Mouse (Mus musculus) forebrain, postnatal 0 days (tissue): ENCODE data around the gene Gm20458. TPM values are rescaled to one million over a fixed set of nuclear protein-coding genes. Genes with fewer than 3 reads are reported as not detected.

ENCODE experiments used
- ATAC-seq: fragments of 200-750 bp; cut with Nextera tagmentation; 2 replicates; pipeline ENCODE4 v1.8.0; 2017; ENCODE audit warnings: mild to moderate bottlenecking, moderate library complexity
- DNase-seq: peaks from one replicate; pipeline ENCODE4 v3.0.0-alpha.2; 2015
- H3K27ac ChIP-seq: fragments of 300-500 bp; sonication (generic); 2 replicates; pipeline ENCODE4 v1.5.1; 2014; ENCODE audit warnings: low read depth, mild to moderate bottlenecking, antibody characterized with exemption, low read length, moderate library complexity, mixed read lengths
- H3K27me3 ChIP-seq: fragments of 300-500 bp; sonication (generic); 2 replicates; pipeline ENCODE4 v1.6.1; 2014; ENCODE audit warnings: mild to moderate bottlenecking, low read length, mixed read lengths; ENCODE audit not compliant: insufficient read depth
- H3K36me3 ChIP-seq: fragments of 300-500 bp; sonication (generic); 2 replicates; pipeline ENCODE4 v1.6.1; 2014; ENCODE audit warnings: mild to moderate bottlenecking, moderate library complexity; ENCODE audit not compliant: insufficient read depth
- H3K4me1 ChIP-seq: fragments of 300-500 bp; sonication (generic); 2 replicates; pipeline ENCODE4 v1.6.1; 2014; ENCODE audit warnings: antibody characterized with exemption; ENCODE audit not compliant: insufficient read depth
- H3K4me2 ChIP-seq: fragments of 300-500 bp; sonication (generic); 2 replicates; pipeline ENCODE4 v1.6.1; 2014; ENCODE audit warnings: low read depth, mild to moderate bottlenecking, moderate library complexity
- H3K4me3 ChIP-seq: fragments of 300-500 bp; sonication (generic); 2 replicates; pipeline ENCODE4 v1.5.1; 2014; ENCODE audit warnings: low read depth, low read length, mixed read lengths
- H3K9ac ChIP-seq: fragments of 300-500 bp; sonication (generic); 2 replicates; pipeline ENCODE4 v1.6.1; 2014; ENCODE audit warnings: mild to moderate bottlenecking
- H3K9me3 ChIP-seq: fragments of 300-500 bp; sonication (generic); 2 replicates; pipeline ENCODE4 v1.6.1; 2016; ENCODE audit warnings: low read length
- CTCF ChIP-seq: sonication (generic); IDR thresholded peaks from 2 replicates; pipeline ENCODE4 v1.5.1; 2016; ENCODE audit warnings: antibody characterized with exemption, control low read depth, low read depth
- WGBS: fragments of 180-500 bp; shearing (Covaris S2); extraction: QIAGEN DNeasy Blood & Tissue Kit; methylation state at CpG from one replicate; pipeline ENCODE4 v1.1.7; 2014; 5-methylcytosine and 5-hydroxymethylcytosine counted together
- polyA plus RNA-seq: library from polyadenylated mRNA; unstranded; fragments of >200 nt; fragmentation: Nextera tagmentation; extraction: Ambion mirVana; gene quantifications from 2 replicates; pipeline ENCODE4 v1.2.1, GENCODE M21; 2015
- total RNA-seq: library from RNA; depleted of rRNA; stranded (reverse); fragments of >200 nt; gene quantifications from 2 replicates; pipeline ENCODE4 v1.2.3, GENCODE M21; 2014

Gene Gm20458
- total and polyA plus RNA-seq, 2 experiments from 2014 or later: 10.5 to 10.7 TPM

DNA sequence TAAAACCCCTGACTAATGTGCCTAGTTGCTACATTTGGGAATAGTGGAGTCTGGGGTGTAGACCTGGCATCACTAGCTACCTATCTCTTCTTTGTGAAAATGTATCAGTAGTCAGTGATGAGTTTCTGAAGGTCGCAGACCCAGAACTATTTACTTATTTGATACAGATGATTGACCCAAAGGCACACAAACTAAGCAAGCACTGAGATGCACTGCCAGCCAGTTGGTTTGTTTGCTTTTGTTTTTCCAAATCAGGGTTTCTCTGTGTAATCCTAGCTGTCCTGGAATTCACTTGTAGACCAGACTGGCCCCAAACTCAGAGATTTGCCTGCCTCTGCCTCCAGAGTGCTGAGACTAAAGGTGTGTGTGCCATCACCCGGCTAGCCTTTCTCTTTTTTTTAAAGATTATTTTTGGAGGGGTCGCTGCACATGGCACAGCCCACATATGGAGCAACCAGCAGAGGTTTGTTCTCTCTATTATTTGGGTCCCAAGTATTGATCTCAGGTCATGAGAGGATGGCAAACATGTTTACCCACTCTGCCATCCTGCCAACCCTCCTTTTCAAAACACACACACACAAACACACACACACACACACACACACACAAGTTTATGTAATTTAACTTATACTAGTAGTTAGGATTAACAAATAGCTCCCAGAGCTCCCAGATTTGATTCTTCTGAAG lies 15.2 kb upstream of the Gm20458 start:
- no peak overlapping the region for H3K4me2 ChIP-seq
- 87% methylated on average over 3 of the region's 3 CpGs for WGBS
- ATAC-seq (no peak), DNase-seq (no peak)
- H3K9me3 ChIP-seq: no peaks in the 10 kb centered on the region
- H3K27me3 ChIP-seq: peaks cover 11% of the 10 kb centered on the region
- no peak overlapping the region for H3K4me3 ChIP-seq
- H3K27ac ChIP-seq: no peak overlapping the region
- H3K4me1 ChIP-seq: no peaks in the 10 kb centered on the region; the same call in 1 of the 2 replicates
- no peaks in the 10 kb centered on the region for H3K36me3 ChIP-seq
- TF ChIP-seq CTCF: no peak
- no peak overlapping the region for H3K9ac ChIP-seq

DNA sequence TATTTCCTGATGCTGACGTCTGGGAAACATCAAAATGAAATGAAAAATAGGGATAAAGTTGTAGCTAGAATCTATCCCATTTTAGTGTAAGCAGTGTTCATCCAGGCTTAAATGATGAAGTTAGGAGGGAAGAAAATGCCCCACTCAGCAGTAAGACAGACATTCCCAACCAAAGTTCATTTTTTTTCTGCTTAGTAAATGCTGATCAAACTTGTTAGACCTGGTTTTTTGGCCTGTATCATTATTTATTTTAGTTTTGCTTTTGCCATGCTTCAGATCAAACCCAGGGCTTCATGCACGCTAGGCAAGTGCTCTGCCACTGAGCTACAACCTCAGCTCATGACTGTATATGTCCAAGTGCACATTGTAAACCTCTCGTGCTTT lies 14.7 kb upstream of the Gm20458 start:
- H3K4me3 ChIP-seq: no peak overlapping the region
- no peaks in the 10 kb centered on the region; the same call in 1 of the 2 replicates for H3K4me1 ChIP-seq
- H3K36me3 ChIP-seq: no peaks in the 10 kb centered on the region
- H3K9me3 ChIP-seq: no peaks in the 10 kb centered on the region
- no peak overlapping the region for H3K27ac ChIP-seq
- DNase-seq (no peak), ATAC-seq (no peak)
- no peak overlapping the region for H3K4me2 ChIP-seq
- H3K9ac ChIP-seq: no peak overlapping the region
- TF ChIP-seq CTCF: no peak
- peaks cover 11% of the 10 kb centered on the region for H3K27me3 ChIP-seq
- 79% methylated on average over 3 of the region's 3 CpGs for WGBS

DNA sequence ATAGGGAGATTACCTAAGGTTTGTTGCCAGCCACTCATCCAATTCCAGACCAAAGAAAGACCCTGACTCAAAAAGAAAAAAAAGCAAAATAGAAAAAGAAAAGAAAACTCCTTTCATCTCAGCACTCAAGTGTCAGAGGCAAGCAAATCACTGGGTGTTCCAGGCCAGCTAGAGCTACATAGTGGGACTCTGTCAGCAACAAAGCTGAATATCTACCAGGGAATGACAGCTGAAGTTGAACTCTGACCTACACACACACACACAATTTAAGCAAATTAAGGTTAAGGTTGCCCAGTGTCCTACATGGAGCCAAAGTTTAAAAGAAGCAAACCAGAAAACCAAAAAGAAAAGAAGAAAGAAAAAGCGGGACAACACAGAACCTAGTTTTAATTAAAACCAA lies 12.6 kb upstream of the Gm20458 start:
- DNase-seq (no peak), ATAC-seq (no peak)
- H3K27me3 ChIP-seq: no peaks in the 10 kb centered on the region
- H3K4me1 ChIP-seq: no peaks in the 10 kb centered on the region
- no peak overlapping the region for H3K27ac ChIP-seq
- 88% methylated on average over 1 of the region's 1 CpGs for WGBS
- H3K9ac ChIP-seq: no peak overlapping the region
- TF ChIP-seq CTCF: no peak
- no peak overlapping the region for H3K4me3 ChIP-seq
- H3K4me2 ChIP-seq: no peak overlapping the region
- no peaks in the 10 kb centered on the region for H3K36me3 ChIP-seq
- no peaks in the 10 kb centered on the region for H3K9me3 ChIP-seq

DNA sequence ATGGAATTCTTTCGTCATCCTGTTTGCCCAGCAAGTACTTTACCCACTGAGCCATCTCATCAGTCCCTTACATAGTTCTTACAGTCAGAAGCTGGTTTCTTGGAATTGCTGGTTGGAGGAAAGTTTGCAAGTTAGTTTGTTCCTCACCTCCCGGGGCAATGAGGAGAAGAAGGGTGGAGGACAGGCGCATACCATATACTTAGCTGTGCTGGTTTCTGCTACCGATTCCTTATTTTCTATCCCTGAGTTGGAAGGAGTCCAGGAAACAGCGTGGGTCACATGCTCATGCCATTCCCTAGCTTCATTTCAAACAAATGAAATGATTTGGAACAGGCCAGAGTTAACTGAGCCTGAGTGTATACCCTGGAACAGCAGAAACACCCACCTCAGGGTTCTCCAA lies 11.8 kb upstream of the Gm20458 start:
- H3K4me1 ChIP-seq: no peaks in the 10 kb centered on the region
- no peak for ATAC-seq
- no peak for DNase-seq
- H3K27me3 ChIP-seq: no peaks in the 10 kb centered on the region
- H3K9me3 ChIP-seq: no peaks in the 10 kb centered on the region
- H3K27ac ChIP-seq: no peak overlapping the region
- no peak overlapping the region for H3K9ac ChIP-seq
- no peak overlapping the region for H3K4me3 ChIP-seq
- H3K4me2 ChIP-seq: no peak overlapping the region
- H3K36me3 ChIP-seq: no peaks in the 10 kb centered on the region
- no peak for TF ChIP-seq CTCF
- 81% methylated on average over 5 of the region's 5 CpGs for WGBS

DNA sequence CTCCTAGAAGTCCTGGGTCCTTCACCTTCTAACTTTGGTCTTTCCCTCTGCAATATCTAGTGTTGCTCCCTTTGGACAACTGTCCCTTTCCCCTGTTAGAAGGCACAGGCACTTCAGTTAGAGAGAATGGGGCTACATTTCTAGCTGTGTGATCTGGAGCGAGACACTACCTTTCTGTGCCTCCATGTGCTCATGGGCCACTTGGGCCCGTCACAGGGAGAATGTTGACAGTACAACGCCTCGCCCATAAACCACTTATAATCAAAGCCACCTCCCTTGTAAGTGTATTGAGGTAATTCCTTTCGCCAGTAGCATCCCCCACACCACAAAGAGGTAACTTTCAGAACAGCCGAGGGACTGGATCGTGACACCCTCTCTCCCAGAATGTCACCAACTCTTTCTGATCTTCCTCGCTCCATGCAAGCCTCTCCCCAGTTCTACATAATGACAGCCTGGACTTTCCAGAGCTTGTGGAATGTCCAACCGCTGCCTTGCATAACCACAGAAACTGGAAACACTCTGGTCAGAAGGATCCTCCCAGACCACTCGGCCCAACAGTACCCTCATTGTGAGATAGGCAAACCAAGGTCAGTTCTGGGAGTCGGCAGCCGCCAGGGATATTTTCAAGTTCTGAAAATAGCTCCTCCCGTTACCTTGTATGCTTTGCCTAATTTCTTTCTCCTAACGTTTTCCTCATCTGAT lies 11.3 kb upstream of the Gm20458 start:
- Histone ChIP-seq H3K9ac (no peak overlapping the region), H3K9me3 (no peaks in the 10 kb centered on the region), H3K4me1 (no peaks in the 10 kb centered on the region), H3K4me3 (no peak overlapping the region), H3K36me3 (no peaks in the 10 kb centered on the region), H3K27ac (no peak overlapping the region), H3K27me3 (no peaks in the 10 kb centered on the region), H3K4me2 (no peak overlapping the region)
- TF ChIP-seq CTCF: no peak
- WGBS: 93% methylated on average over 14 of the region's 14 CpGs
- ATAC-seq: no peak
- no peak for DNase-seq

DNA sequence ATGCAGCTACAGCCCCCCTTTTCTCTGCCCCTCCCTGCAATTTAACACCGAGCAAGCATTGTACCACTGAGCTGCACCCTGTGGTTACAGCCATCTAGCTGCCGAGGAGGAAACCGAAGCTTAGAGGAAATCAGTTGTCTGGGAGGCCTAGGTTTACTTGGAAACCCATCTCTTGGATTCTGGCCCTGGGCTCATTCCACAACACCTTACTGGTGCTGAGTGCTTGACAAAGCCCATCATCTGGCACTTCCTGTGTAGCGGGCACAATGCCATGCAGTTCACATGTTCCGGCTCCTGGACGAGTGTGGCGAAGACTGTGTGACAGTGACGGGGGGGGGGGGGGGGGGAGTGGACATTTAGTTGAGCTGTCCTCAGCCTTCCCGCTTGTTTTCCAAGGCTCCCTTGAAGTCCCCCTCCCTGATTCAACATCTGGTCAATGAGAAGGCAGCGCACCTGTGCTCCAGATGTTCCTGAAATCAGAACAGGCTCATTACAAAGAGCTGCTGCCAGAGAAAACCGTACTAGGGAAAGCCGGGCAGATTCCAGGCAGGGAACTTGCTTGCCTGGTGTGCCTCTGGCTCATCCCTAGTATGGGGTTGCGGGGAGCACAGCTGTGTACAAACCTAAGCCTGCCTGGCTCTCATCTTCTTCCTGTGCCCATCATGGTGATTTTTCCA lies 8.6 kb upstream of the Gm20458 start:
- 40% methylated on average over 13 of the region's 13 CpGs for WGBS
- no peaks in the 10 kb centered on the region for H3K27me3 ChIP-seq
- ATAC-seq (no peak), DNase-seq (no peak)
- H3K4me3 ChIP-seq: no peak overlapping the region
- H3K36me3 ChIP-seq: no peaks in the 10 kb centered on the region
- no peak overlapping the region for H3K27ac ChIP-seq
- H3K4me1 ChIP-seq: no peaks in the 10 kb centered on the region
- H3K4me2 ChIP-seq: no peak overlapping the region
- H3K9me3 ChIP-seq: no peaks in the 10 kb centered on the region
- TF ChIP-seq CTCF: no peak
- H3K9ac ChIP-seq: no peak overlapping the region
